Mouse (Mus musculus) heart, postnatal 0 days (tissue): ENCODE results near the gene Stc2. TPM values are rescaled to one million over a fixed set of nuclear protein-coding genes. Genes with fewer than 3 reads are reported as not detected.

ENCODE experiments used
- ATAC-seq: fragments of 200-750 bp; cut with Nextera tagmentation; 2 replicates; pipeline ENCODE4 v1.8.0; 2017; ENCODE audit warnings: low read depth, moderate number of reproducible peaks, moderate library complexity; ENCODE audit not compliant: insufficient read depth
- DNase-seq: peaks from one replicate; pipeline ENCODE4 v3.0.0-alpha.2; 2016; ENCODE audit warnings: low spot score
- H3K27ac ChIP-seq: fragments of 300-500 bp; sonication (generic); 2 replicates; pipeline ENCODE4 v1.5.1; 2014; ENCODE audit warnings: low read depth, mild to moderate bottlenecking
- H3K27me3 ChIP-seq: fragments of 300-500 bp; sonication (generic); 2 replicates; pipeline ENCODE4 v1.6.1; 2014; ENCODE audit warnings: low read length, mixed read lengths; ENCODE audit not compliant: control insufficient read depth, insufficient read depth
- H3K36me3 ChIP-seq: fragments of 300-500 bp; sonication (generic); replicated peaks from 2 replicates; pipeline ENCODE4 v1.6.1; 2014; ENCODE audit warnings: low read length, mixed read lengths; ENCODE audit not compliant: control insufficient read depth, insufficient read depth
- H3K4me1 ChIP-seq: fragments of 300-500 bp; sonication (generic); 2 replicates; pipeline ENCODE4 v1.6.1; 2014; ENCODE audit warnings: antibody characterized with exemption; ENCODE audit not compliant: control insufficient read depth, insufficient read depth
- H3K4me2 ChIP-seq: fragments of 300-500 bp; sonication (generic); 2 replicates; pipeline ENCODE4 v1.6.1; 2014; ENCODE audit warnings: low read depth, mild to moderate bottlenecking, low read length, moderate library complexity
- H3K4me3 ChIP-seq: fragments of 300-500 bp; sonication (generic); 2 replicates; pipeline ENCODE4 v1.5.1; 2014; ENCODE audit warnings: low read depth, low read length
- H3K9ac ChIP-seq: fragments of 300-500 bp; sonication (generic); replicated peaks from 2 replicates; pipeline ENCODE4 v1.6.1; 2014; ENCODE audit warnings: low read depth, low read length, mixed read lengths
- H3K9me3 ChIP-seq: fragments of 300-500 bp; sonication (generic); replicated peaks from 2 replicates; pipeline ENCODE4 v1.6.1; 2016; ENCODE audit warnings: low read length; ENCODE audit not compliant: control insufficient read depth
- CTCF ChIP-seq: IDR thresholded peaks from 2 replicates; pipeline ENCODE4 v1.5.1; 2016; ENCODE audit warnings: antibody characterized with exemption, control low read depth, low read depth
- EP300 ChIP-seq: IDR thresholded peaks from 2 replicates; pipeline ENCODE4 v1.6.1; 2016; ENCODE audit warnings: antibody characterized with exemption, low read depth
- WGBS: fragments of 180-500 bp; shearing (Covaris S2); extraction: QIAGEN DNeasy Blood & Tissue Kit; methylation state at CpG from one replicate; pipeline ENCODE4 v1.1.7; 2014; 5-methylcytosine and 5-hydroxymethylcytosine counted together
- polyA plus RNA-seq: library from polyadenylated mRNA; unstranded; fragments of >200 nt; fragmentation: Nextera tagmentation; extraction: Ambion mirVana; gene quantifications from 2 replicates; pipeline ENCODE4 v1.2.1, GENCODE M21; 2015
- total RNA-seq: library from RNA; depleted of rRNA; stranded (reverse); fragments of >200 nt; gene quantifications from 2 replicates; pipeline ENCODE4 v1.2.3, GENCODE M21; 2014; ENCODE audit warnings: low replicate concordance

Stc2 gene
- total and polyA plus RNA-seq, 2 experiments from 2014 or later, result 2.7 to 5.3 TPM

DNA sequence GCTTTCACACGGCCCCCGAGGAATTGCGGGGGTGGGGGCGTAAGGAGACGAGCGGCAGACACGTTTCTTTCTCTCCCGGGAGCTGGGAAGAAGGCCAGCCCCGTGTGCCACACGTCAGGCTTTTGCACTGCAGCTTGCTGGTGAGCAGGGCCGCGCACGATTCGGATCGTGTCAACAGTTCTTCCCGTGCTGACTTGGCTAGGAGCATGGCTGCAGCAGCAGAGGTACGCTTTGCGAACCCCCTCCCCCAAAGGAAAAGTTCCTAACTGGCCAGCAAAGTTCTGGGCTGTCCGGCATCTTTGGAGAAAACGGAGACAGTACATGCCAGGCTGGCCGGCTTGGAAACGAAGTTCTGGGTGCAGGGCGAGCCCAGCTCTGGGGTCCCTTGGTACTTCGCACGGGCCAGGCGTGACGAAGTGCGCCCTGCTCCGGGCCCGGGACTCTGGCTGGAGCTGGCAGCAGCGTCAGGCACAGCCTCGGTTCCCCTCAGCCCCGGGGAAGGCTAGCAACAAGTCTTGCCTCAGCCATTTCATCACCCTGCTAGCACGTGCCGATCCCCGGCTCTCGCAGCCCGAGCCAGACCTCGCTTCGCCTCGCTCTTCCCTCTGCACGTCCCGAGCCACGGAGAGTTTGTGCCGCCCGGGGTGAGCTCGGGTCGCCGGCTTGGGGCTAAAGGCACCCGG lies 768 bp downstream of the Stc2 start:
- Histone ChIP-seq H3K9ac (peak overlapping the region; percentile 62), H3K27me3 (no peaks in the 10 kb centered on the region), H3K4me3 (peak overlapping the region; percentile 60), H3K36me3 (no peaks in the 10 kb centered on the region; the same call in 1 of the 2 replicates), H3K9me3 (no peaks in the 10 kb centered on the region), H3K27ac (peak overlapping the region; percentile 81), H3K4me2 (peak overlapping the region; percentile 95), H3K4me1 (peaks cover 13% of the 10 kb centered on the region)
- TF ChIP-seq CTCF (no peak), EP300 (no peak)
- ATAC-seq, result peak; percentile 57
- WGBS, result under 1% methylated on average over 48 of the region's 50 CpGs
- DNase-seq, result peak; percentile 55

GRCm38 (mm10) chr11:31368252-31368964 lies 1.5 kb downstream of the Stc2 start:
- no peaks in the 10 kb centered on the region for H3K27me3 ChIP-seq
- H3K4me2 ChIP-seq, result peak overlapping the region; percentile 95
- WGBS, result 6% methylated on average over 36 of the region's 36 CpGs
- H3K27ac ChIP-seq, result peak overlapping the region; percentile 81
- no peaks in the 10 kb centered on the region; the same call in 1 of the 2 replicates for H3K36me3 ChIP-seq
- DNase-seq, result no peak
- TF ChIP-seq CTCF, result no peak
- no peak for TF ChIP-seq EP300
- peak overlapping the region; percentile 62 for H3K9ac ChIP-seq
- H3K9me3 ChIP-seq, result no peaks in the 10 kb centered on the region
- peak; percentile 0; the same call in 1 of the 2 replicates for ATAC-seq
- H3K4me3 ChIP-seq, result peak overlapping the region; percentile 60
- H3K4me1 ChIP-seq, result peaks cover 13% of the 10 kb centered on the region

- H3K9ac ChIP-seq, result no peak overlapping the region
- no peak for ATAC-seq
- no peak overlapping the region for H3K27ac ChIP-seq
- H3K4me2 ChIP-seq, result no peak overlapping the region
- WGBS, result 55% methylated on average over 4 of the region's 4 CpGs
- TF ChIP-seq EP300, result no peak
- no peak for TF ChIP-seq CTCF
- H3K4me1 ChIP-seq, result peaks cover 29% of the 10 kb centered on the region
- H3K4me3 ChIP-seq, result no peak overlapping the region
- H3K9me3 ChIP-seq, result no peaks in the 10 kb centered on the region
- DNase-seq, result no peak
- no peaks in the 10 kb centered on the region; the same call in 1 of the 2 replicates for H3K36me3 ChIP-seq
- H3K27me3 ChIP-seq, result no peaks in the 10 kb centered on the region
These were observed 3.0 kb downstream of the Stc2 start for GRCm38 (mm10) chr11:31366827-31367226.

DNA sequence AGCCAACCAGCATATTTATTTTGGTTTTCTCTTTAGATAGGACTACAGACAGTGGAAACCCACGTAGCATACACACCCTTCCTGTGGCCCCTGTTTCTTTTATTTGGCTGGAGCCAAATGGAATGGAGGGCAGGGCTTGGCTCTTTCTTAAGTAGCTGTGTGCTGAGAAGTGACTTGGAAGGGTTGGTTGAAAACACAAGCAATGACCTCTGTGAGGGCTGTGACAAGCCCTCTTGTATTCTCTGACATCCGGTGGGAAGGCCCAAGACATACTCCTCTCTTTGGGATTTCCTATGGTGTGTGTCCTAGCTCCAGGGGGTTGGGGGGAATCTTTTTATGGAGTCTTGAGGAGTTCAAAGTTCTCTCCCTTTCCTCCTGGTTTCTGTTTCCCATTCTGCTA lies 3.5 kb downstream of the Stc2 start:
- Histone ChIP-seq H3K9ac (no peak overlapping the region), H3K4me1 (peaks cover 29% of the 10 kb centered on the region), H3K27me3 (no peaks in the 10 kb centered on the region), H3K27ac (no peak overlapping the region), H3K9me3 (no peaks in the 10 kb centered on the region), H3K36me3 (no peaks in the 10 kb centered on the region; the same call in 1 of the 2 replicates), H3K4me3 (no peak overlapping the region), H3K4me2 (no peak overlapping the region)
- 77% methylated on average over 2 of the region's 2 CpGs for WGBS
- DNase-seq (no peak), ATAC-seq (no peak)
- TF ChIP-seq EP300, result no peak
- no peak for TF ChIP-seq CTCF

DNA sequence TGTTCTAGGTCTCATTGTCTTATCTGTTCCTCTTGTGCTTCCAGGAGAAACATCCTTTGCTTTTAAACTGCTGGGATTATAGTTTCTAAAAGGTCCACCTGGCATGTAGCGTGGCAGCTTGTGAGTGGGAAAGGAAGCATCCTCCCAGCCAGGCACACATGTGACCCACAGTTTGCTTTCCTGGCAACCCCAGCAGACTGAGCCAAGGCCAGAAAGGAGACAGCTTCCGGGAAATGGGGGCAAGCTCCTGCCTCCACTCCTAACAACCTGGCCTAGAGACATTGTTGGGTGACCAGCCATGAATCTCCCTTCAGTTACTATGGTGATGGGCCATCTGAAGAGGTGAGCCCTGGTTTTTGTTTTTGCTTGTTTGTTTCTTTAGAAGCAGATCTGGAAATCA lies 3.9 kb downstream of the Stc2 start:
- TF ChIP-seq EP300, result no peak
- no peak for TF ChIP-seq CTCF
- ATAC-seq, result no peak
- 90% methylated on average over 2 of the region's 2 CpGs for WGBS
- H3K4me2 ChIP-seq, result no peak overlapping the region
- H3K36me3 ChIP-seq, result no peaks in the 10 kb centered on the region; the same call in 1 of the 2 replicates
- H3K9ac ChIP-seq, result no peak overlapping the region
- H3K4me3 ChIP-seq, result no peak overlapping the region
- peaks cover 25% of the 10 kb centered on the region for H3K4me1 ChIP-seq
- no peaks in the 10 kb centered on the region for H3K27me3 ChIP-seq
- no peaks in the 10 kb centered on the region for H3K9me3 ChIP-seq
- no peak for DNase-seq
- H3K27ac ChIP-seq, result no peak overlapping the region
